Mouse (Mus musculus) heart, embryonic 12.5 days (tissue): Measurements from ENCODE around the gene Eme2. TPM values are rescaled to one million over a fixed set of nuclear protein-coding genes. Genes with fewer than 3 reads are reported as not detected.
A peak's percentile ranks its signal among the peaks of the same experiment; 100 is the strongest.

Source experiments
- ATAC-seq: fragments of 200-750 bp; cut with Nextera tagmentation; 2 replicates; pipeline ENCODE4 v1.8.0; 2017; ENCODE audit warnings: moderate TSS enrichment, moderate library complexity; ENCODE audit not compliant: insufficient number of reproducible peaks, low FRiP score
- H3K27ac ChIP-seq: fragments of 300-500 bp; sonication (generic); 2 replicates; pipeline ENCODE4 v1.5.1; 2016; ENCODE audit warnings: mild to moderate bottlenecking, moderate library complexity; ENCODE audit not compliant: poor library complexity, severe bottlenecking
- H3K27me3 ChIP-seq: fragments of 300-500 bp; sonication (generic); replicated peaks from 2 replicates; pipeline ENCODE4 v1.6.1; 2016; ENCODE audit warnings: mild to moderate bottlenecking, moderate library complexity
- H3K36me3 ChIP-seq: fragments of 300-500 bp; sonication (generic); 2 replicates; pipeline ENCODE4 v1.6.1; 2016; ENCODE audit warnings: mild to moderate bottlenecking, moderate library complexity
- H3K4me1 ChIP-seq: fragments of 300-500 bp; sonication (generic); replicated peaks from 2 replicates; pipeline ENCODE4 v1.6.1; 2016; ENCODE audit warnings: mild to moderate bottlenecking
- H3K4me2 ChIP-seq: fragments of 300-500 bp; sonication (generic); 2 replicates; pipeline ENCODE4 v1.6.1; 2016; ENCODE audit warnings: mild to moderate bottlenecking, moderate library complexity
- H3K4me3 ChIP-seq: fragments of 300-500 bp; sonication (generic); 2 replicates; pipeline ENCODE4 v1.5.1; 2016; ENCODE audit warnings: mild to moderate bottlenecking
- H3K9ac ChIP-seq: fragments of 300-500 bp; sonication (generic); 2 replicates; pipeline ENCODE4 v1.6.1; 2016; ENCODE audit warnings: mild to moderate bottlenecking, moderate library complexity
- H3K9me3 ChIP-seq: fragments of 300-500 bp; sonication (generic); replicated peaks from 2 replicates; pipeline ENCODE4 v1.6.1; 2016; ENCODE audit warnings: mild to moderate bottlenecking, moderate library complexity
- WGBS: fragments of 180-500 bp; shearing (Covaris S2); methylation state at CpG from one replicate; pipeline ENCODE4 v1.1.7; 2016; 5-methylcytosine and 5-hydroxymethylcytosine counted together
- polyA plus RNA-seq: library from polyadenylated mRNA; unstranded; fragments of >200 nt; fragmentation: Nextera tagmentation; extraction: Ambion mirVana; gene quantifications from 2 replicates; pipeline ENCODE4 v1.2.1, GENCODE M21; 2016

The Eme2 gene
- polyA plus RNA-seq, 1 experiment from 2014 or later, result 25.4 TPM

DNA sequence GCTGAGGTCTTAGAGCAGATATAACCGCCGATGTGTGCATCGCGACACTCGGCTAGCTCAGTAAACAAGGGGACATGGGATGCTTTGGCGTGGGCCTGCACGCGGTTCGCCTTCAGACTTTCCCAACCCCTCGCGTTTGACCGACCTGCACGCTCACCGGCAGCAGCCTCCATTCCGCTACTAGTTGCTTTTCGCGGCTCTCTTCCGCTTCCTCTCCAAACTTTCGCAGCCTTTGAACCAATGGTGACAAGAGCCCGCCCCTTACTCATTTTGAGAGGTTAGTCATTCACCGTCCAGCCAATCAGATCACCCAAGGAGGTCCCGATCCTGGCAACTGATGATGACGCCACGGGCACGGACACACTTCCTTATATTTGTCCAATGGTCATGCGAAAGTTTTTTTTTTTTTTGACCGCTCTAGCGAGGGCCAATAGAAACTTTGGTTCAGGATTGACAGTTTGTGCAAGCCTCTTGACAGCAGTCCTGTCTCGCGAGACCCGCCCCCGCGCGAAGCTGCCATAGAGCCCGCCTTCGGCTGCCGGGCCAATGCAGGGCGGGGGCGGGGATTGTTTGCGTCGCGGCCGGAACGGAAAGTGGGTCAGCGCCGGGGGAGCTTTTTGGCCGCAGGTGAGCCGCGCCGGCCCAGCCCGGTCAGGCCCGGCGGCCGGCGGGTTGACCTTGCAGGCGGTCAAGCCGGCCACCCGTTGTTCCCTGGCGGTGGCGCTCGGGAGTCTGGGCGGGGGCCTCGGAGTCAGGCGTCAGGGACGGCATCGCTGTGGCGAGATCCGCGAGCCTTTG, 8.6 kb downstream of the Eme2 start, which contains the start of the genes Nubp2 and Spsb3:
Nubp2 (minus strand) TSS at position 216 of the 798 bp plus-strand sequence.
Spsb3 (plus strand) TSS at position 510 of the 798 bp plus-strand sequence.
- Histone ChIP-seq H3K27me3 (no peaks in the 10 kb centered on the region), H3K27ac (peak within 1 kb of the TSS; percentile 71), H3K4me2 (peak within 1 kb of the TSS; percentile 89), H3K4me3 (peak within 1 kb of the TSS; percentile 86), H3K9ac (peak within 1 kb of the TSS; percentile 88), H3K9me3 (no peaks in the 10 kb centered on the region), H3K36me3 (peaks cover 46% of the 10 kb centered on the region), H3K4me1 (peaks cover 26% of the 10 kb centered on the region)
- WGBS, result under 1% methylated on average over 69 of the region's 69 CpGs
- peak; percentile 96 for ATAC-seq

DNA sequence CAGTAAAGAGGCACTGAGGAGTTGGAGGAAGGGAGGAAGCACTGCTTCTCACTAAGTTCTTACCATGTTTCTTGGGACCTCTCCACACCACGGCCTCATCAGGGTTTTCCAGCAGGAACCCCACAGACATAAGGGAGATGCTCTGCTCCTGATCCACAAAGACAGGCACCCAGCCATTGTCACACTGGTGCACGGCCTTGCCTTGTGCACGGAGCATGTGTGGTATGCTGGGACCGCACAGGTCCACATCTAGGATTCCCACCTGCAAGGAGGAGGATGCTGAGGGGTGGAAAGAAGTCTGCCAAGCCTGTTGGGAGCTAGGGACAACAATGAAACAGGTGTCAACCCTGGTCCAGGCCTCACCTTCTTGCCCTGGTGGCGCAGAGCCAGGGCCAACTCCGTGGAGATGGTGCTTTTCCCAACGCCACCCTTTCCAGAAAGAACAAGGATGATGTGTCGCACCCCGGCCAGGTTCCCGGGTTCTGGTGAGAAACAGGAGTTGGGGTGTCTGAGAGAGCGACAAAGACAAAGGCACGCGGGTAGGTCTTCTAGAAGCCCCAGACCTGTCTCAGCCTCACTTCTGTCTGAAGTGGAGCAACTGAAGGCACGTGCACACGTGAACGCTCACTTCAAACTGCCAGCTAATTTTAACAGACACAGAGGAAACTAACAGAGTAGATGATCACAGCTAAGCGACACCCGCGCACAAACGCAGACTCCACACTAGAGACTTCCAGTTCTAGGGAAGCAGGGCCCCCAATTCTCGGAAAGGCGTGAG, 9.3 kb downstream of the Eme2 start:
- Histone ChIP-seq H3K9me3 (no peaks in the 10 kb centered on the region), H3K4me3 (peak overlapping the region; percentile 86), H3K4me1 (peaks cover 26% of the 10 kb centered on the region), H3K9ac (peak overlapping the region; percentile 77), H3K27ac (no peak overlapping the region), H3K4me2 (peak overlapping the region; percentile 86), H3K36me3 (peaks cover 38% of the 10 kb centered on the region), H3K27me3 (no peaks in the 10 kb centered on the region)
- ATAC-seq, result no peak
- WGBS, result 23% methylated on average over 22 of the region's 22 CpGs

DNA sequence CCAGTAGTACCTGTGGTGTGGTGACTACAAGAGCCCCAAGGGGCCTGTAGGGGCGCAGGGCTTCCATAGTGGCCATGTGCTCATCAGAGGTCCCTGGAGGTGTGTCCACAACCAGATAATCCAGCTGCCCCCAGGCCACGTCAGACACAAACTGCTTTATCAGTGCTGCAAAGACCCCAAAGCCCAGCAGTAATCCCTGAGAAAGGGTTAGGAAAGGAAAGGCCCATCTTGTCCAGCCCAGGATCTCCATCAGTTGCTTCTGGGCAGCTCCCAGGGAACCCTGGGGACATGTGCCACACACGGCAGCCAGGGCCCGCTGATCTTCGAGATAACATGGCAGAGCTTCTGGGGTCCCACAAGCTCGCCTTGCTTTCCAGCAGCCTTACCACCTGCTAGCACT, 10.5 kb downstream of the Eme2 start:
- Histone ChIP-seq H3K27ac (no peak overlapping the region), H3K27me3 (no peaks in the 10 kb centered on the region)

DNA sequence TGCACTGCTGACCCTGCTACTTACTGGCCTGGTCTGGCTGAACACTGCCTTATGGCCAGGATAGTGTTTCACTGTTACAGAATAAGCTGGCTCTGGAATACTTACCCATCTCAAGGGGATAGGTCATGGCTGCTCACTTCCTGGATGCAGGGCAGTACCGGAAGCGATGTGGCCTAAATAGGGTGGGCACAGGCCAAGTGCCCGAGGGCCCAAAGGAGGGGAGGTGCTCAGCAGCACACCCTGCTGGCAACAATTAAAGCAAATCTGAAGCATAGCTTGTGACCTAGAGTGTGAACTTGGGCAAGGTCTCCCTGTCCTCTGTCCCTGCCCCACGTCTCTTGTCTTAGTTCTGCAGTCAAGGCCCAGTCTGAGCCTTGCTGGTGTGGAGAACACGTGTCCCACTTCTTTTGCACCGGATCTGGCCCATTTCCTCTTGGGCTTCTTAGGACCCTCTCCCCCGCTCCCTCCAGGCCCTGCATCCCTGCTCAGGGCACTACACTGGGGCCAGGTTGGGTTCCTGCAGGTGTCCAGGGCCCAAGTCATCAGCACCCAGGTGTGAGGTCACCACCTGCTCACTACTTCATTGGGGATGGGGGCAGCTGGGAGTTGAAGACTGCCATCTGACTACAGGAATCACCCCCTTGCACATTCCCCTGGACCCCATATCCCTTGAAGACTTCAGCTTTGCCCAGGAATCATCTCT, 13.0 kb downstream of the Eme2 start:
- WGBS, result 46% methylated on average over 7 of the region's 7 CpGs
- ATAC-seq, result no peak
- H3K4me1 ChIP-seq, result peaks cover 15% of the 10 kb centered on the region
- H3K4me3 ChIP-seq, result no peak overlapping the region
- H3K36me3 ChIP-seq, result peaks cover 20% of the 10 kb centered on the region
- H3K9ac ChIP-seq, result no peak overlapping the region
- H3K27ac ChIP-seq, result no peak overlapping the region
- no peak overlapping the region for H3K4me2 ChIP-seq
- no peaks in the 10 kb centered on the region for H3K27me3 ChIP-seq
- no peaks in the 10 kb centered on the region for H3K9me3 ChIP-seq

More for the DNA sequence above, 10.5 kb downstream of the Eme2 start:
- no peak for ATAC-seq
- WGBS, result 74% methylated on average over 6 of the region's 6 CpGs
- H3K4me3 ChIP-seq, result no peak overlapping the region
- H3K9me3 ChIP-seq, result no peaks in the 10 kb centered on the region
- H3K36me3 ChIP-seq, result peaks cover 26% of the 10 kb centered on the region
- peaks cover 26% of the 10 kb centered on the region for H3K4me1 ChIP-seq
- H3K9ac ChIP-seq, result no peak overlapping the region
- H3K4me2 ChIP-seq, result no peak overlapping the region

DNA sequence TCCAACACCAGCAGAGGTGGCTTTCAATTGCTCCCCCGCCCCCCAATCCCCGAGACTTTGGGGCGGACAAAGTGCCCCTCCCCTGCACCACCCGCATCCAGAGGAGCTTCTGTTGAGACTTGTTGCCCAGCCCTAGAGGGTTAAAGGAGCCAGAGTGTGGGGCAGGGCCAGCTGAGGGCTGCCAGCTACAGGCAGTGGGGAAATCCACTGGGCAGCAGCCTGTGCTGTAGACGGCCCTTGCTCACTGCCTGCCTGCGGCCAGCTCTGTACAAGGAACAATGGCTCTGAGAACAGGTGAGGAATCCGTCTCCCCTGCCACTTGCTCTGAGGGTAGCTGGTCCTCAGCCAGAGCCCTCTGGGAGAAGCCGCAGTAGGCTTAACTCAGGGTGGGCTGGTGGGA, 16.4 kb downstream of the Eme2 start:
- Histone ChIP-seq H3K27ac (no peak overlapping the region), H3K9ac (no peak overlapping the region), H3K4me3 (no peak overlapping the region)

DNA sequence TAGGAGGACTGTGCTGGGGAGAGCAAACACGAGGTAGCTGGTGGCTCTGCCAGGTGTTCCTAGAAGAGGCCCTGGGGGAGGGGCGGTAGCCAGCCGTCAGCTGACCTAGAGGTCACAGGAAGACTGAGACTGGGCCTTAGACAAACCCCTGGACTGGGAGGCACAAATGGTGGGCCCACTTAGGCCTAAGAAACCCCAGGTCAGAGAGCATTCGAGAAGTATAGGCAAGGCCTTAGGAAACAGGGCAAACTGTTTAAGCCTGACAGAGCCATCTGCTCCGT, 16.8 kb downstream of the Eme2 start:
- H3K36me3 ChIP-seq, result peaks cover 8% of the 10 kb centered on the region
- no peaks in the 10 kb centered on the region for H3K27me3 ChIP-seq
- no peaks in the 10 kb centered on the region for H3K9me3 ChIP-seq
- H3K4me3 ChIP-seq, result no peak overlapping the region
- 0 out of 2 replicates have a peak, but pooled peaks cover 5% of the 10 kb centered on the region for H3K4me1 ChIP-seq
- no peak overlapping the region; the same call in 1 of the 2 replicates for H3K9ac ChIP-seq
- no peak overlapping the region for H3K4me2 ChIP-seq
- WGBS, result 40% methylated on average over 5 of the region's 5 CpGs
- no peak overlapping the region for H3K27ac ChIP-seq
- 0 out of 2 replicates have a peak, but pooled peaks have one; percentile 5 for ATAC-seq

More for the DNA sequence above, 16.4 kb downstream of the Eme2 start:
- no peak for ATAC-seq
- WGBS, result 70% methylated on average over 8 of the region's 8 CpGs
- no peaks in the 10 kb centered on the region for H3K27me3 ChIP-seq
- H3K4me2 ChIP-seq, result no peak overlapping the region
- H3K9me3 ChIP-seq, result no peaks in the 10 kb centered on the region
- H3K36me3 ChIP-seq, result peaks cover 12% of the 10 kb centered on the region
- 0 out of 2 replicates have a peak, but pooled peaks cover 5% of the 10 kb centered on the region for H3K4me1 ChIP-seq

DNA sequence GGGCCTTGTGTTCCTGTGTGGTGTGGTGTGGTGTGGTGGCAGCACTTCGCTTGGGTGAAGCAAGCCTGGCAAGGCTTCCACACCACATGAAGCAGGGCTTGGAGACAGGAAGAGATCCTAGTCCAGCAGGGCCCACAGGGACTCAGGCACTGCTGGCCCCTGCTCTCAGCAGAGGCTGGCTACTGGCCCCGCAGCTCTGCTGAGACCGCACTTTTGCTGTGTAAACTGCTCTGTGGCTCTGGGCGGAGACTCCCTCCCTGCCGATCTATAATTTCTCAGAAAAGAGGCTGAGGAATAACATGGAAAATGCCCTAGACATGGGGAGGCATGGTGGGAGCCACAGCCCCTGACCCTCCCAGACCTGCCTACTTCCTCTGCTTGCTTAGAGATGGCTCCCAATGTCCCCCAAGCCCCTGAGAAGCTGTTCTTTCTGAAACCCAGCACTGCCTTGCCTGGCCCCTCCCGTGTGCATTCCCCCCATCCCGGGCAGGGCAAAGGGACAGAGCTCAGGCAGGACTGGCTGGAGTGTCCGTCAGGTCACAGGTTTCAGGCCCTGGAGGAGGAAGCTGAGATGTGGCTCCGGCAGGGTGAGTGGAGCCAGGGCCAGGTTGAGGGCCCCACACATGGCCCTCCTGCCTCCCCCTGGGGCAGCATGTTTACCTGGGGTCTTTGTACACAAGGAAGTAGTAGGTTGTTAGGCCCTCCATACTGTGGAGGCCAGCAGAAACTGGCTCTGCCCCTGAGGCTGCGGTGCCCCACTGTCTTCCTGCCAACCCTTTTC, 17.4 kb downstream of the Eme2 start:
- H3K27me3 ChIP-seq, result no peaks in the 10 kb centered on the region
- ATAC-seq, result 0 out of 2 replicates have a peak, but pooled peaks have one; percentile 12

DNA sequence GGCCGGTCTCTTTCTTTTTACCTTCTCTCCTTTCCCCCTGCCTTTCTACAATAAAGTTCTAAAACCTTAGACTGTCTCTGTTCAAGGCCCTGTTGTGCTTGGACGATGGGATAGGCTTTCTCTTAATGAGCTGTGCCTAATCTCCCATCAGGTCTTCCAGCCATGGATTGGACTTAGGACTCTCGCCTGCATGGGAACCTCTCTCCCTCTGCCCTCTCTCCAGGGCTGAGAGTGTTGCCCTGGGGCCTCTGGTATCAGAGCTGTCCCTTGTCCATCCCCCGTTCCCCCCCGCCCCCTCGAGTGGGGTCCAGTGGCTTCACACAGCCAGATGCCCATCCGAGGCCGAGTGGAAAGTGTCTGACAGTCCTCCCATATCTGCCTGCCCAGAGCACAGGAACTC, 19.9 kb downstream of the Eme2 start:
- Histone ChIP-seq H3K27ac (no peak overlapping the region), H3K4me1 (no peaks in the 10 kb centered on the region), H3K4me3 (no peak overlapping the region), H3K9me3 (no peaks in the 10 kb centered on the region), H3K4me2 (no peak overlapping the region), H3K36me3 (no peaks in the 10 kb centered on the region), H3K9ac (no peak overlapping the region), H3K27me3 (no peaks in the 10 kb centered on the region)
- 63% methylated on average over 8 of the region's 8 CpGs for WGBS
- ATAC-seq, result no peak

More for the DNA sequence above, 17.4 kb downstream of the Eme2 start:
- no peaks in the 10 kb centered on the region for H3K9me3 ChIP-seq
- H3K9ac ChIP-seq, result no peak overlapping the region; the same call in 1 of the 2 replicates
- no peak overlapping the region for H3K4me2 ChIP-seq
- H3K4me3 ChIP-seq, result no peak overlapping the region
- H3K27ac ChIP-seq, result no peak overlapping the region
- peaks cover 2% of the 10 kb centered on the region; the same call in 1 of the 2 replicates for H3K36me3 ChIP-seq
- WGBS, result 58% methylated on average over 10 of the region's 10 CpGs
- 0 out of 2 replicates have a peak, but pooled peaks cover 5% of the 10 kb centered on the region for H3K4me1 ChIP-seq

DNA sequence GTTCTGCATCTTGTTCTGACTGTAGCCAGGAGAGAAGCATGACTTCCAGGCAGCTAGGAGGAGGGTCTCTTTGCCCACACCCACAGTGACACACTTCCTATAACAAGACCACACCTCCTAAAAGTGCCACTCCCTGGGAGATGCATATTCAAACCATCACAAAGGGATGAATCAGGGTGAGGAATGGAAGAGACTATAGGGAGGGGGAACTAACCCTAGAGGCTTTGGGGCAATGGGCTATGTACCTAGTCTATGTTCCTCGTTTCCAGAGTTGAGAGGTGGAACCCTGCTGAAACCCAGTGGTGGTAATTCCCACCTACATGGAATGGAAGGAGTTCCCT, 20.5 kb downstream of the Eme2 start:
- Histone ChIP-seq H3K4me1 (no peaks in the 10 kb centered on the region), H3K36me3 (no peaks in the 10 kb centered on the region), H3K27ac (no peak overlapping the region), H3K9me3 (no peaks in the 10 kb centered on the region), H3K4me2 (no peak overlapping the region), H3K9ac (no peak overlapping the region), H3K27me3 (no peaks in the 10 kb centered on the region), H3K4me3 (no peak overlapping the region)
- ATAC-seq, result no peak
- WGBS, result 57% methylated on average over 1 of the region's 1 CpGs

DNA sequence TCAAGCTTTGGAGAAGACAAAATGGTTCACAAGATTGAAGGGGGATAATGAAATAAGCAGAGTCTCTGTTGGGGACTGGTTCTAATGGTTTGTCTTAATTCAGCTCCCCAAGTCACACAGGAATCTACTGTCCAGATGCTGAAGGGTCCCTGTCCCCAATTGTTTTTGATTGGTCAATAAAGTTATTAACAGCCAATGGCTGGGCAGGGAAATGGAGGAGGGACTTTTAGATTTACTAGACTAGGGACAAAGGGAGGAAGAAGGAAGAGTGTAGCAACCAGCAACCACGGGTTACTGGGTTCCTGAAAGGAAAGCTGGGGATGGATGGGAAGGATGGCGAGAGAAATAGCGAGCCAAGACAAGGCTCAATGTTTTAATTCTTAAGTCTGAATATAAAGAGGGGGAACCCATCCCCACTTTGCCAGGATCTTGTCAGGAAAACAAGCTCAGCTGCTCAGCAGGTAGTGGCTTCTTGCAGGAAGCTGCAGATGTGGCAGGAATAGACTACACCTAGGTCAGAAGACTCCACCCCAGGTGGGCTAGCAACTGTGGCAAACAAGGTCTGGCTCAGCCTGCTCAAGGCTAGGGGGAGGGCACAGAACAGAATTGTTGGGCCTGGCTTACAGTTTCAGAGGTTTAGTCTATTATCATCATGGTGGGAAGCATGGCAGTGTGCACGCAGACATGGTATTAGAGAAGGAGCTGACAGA, 21.0 kb downstream of the Eme2 start:
- ATAC-seq, result no peak
- Histone ChIP-seq H3K4me1 (no peaks in the 10 kb centered on the region), H3K36me3 (no peaks in the 10 kb centered on the region), H3K27ac (no peak overlapping the region), H3K9me3 (no peaks in the 10 kb centered on the region), H3K4me3 (no peak overlapping the region), H3K4me2 (no peak overlapping the region), H3K9ac (no peak overlapping the region), H3K27me3 (no peaks in the 10 kb centered on the region)
- WGBS, result 34% methylated on average over 4 of the region's 4 CpGs
